Mouse (Mus musculus) gastrocnemius, postnatal 4 days (tissue): Measurements from ENCODE around the gene Ifitm5. TPM values are rescaled to one million over a fixed set of nuclear protein-coding genes. Genes with fewer than 3 reads are reported as not detected.

Source experiments
- DNase-seq, 2 experiments: peaks; one replicate each; pipeline ENCODE4 v3.0.0; 2021 to 2022; ENCODE audit warnings: low spot score in 2 of 2, mixed read lengths in 2 of 2
- total RNA-seq, 2 experiments: library from RNA; stranded (reverse); gene quantifications; 2 replicates each; pipeline ENCODE4 v1.2.3; 2021

Gene Ifitm5
- total RNA-seq, 2 experiments from 2014 or later, result 2.0 to 2.4 TPM

- no peak for DNase-seq
Measured at GRCm38 (mm10) chr7:140942341-140942740, 7.8 kb downstream of the Ifitm5 start.

GRCm38 (mm10) chr7:140941222-140942051 lies 8.7 kb downstream of the Ifitm5 start, which contains the start of gene Pgghg:
Pgghg (plus strand) TSS chr7:140941391.
- DNase-seq, result peak; percentile 80 to 89

GRCm38 (mm10) chr7:140939669-140940171 lies 10.4 kb downstream of the Ifitm5 start:
- DNase-seq, result no peak

DNA sequence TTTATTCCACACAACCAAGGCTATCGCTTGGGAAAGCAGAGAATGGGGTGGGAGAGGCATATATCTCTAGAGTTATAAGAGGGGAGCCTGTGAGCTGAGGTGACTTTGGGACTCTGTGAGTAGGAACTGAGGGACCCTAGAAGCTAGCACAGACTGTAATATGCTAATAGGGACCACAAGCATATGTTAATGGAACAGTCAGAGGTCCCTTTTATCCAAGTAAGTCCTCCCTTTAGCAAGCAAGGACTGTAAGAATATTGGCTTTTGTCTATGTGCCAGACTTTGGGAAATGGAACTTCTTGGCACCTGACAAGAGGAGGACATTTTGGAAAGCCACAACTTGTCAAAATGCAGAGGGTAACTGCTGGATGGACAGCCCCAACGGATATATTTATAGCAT lies 11.2 kb downstream of the Ifitm5 start:
- DNase-seq, result no peak

- DNase-seq, result no peak
Measured at GRCm38 (mm10) chr7:140938436-140938835, 11.7 kb downstream of the Ifitm5 start.

DNA sequence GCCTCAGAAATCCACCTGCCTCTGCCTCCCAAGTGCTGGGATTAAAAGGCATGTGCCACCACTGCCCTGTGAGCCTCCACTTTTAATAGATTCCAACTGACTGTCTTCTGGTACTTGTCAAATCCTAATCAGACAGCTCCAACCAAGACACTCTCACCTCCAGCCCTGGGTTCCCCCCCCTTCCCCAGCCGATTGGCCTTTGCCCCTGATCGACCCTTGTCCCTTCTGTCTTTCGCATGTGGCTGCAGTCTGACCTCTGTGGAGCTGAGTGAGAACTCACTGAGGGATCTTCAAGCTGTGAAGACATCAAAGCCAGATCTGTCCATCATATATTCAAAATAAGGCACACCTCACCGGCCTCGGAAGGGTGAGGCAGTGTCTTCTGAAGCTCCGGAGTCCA lies 22.9 kb downstream of the Ifitm5 start:
- no peak for DNase-seq

DNA sequence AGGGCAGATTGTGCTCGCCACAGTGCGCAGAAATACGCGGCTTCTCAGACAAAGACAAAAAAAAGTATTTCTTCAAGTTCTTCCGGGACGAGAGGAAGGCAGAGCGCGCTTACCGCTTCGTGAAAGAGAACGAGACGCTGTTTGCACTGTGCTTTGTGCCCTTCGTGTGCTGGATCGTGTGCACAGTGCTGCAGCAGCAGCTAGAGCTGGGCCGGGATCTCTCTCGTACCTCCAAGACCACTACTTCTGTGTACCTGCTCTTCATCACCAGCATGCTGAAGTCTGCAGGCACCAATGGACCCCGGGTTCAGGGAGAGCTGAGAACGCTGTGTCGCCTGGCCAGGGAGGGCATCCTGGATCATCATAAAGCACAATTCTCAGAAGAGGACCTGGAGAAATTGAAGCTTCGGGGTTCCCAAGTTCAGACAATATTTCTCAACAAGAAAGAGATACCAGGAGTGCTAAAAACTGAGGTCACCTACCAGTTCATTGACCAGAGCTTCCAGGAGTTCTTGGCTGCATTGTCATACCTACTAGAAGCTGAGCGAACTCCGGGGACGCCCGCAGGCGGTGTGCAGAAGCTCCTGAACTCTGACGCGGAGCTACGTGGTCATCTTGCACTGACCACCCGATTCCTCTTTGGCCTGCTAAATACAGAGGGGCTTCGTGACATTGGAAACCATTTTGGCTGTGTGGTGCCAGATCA lies 26.9 kb downstream of the Ifitm5 start:
- no peak for DNase-seq

GRCm38 (mm10) chr7:140922398-140923069 lies 27.6 kb downstream of the Ifitm5 start:
- DNase-seq, result peak in 1 of 2 experiments; percentile 51

DNA sequence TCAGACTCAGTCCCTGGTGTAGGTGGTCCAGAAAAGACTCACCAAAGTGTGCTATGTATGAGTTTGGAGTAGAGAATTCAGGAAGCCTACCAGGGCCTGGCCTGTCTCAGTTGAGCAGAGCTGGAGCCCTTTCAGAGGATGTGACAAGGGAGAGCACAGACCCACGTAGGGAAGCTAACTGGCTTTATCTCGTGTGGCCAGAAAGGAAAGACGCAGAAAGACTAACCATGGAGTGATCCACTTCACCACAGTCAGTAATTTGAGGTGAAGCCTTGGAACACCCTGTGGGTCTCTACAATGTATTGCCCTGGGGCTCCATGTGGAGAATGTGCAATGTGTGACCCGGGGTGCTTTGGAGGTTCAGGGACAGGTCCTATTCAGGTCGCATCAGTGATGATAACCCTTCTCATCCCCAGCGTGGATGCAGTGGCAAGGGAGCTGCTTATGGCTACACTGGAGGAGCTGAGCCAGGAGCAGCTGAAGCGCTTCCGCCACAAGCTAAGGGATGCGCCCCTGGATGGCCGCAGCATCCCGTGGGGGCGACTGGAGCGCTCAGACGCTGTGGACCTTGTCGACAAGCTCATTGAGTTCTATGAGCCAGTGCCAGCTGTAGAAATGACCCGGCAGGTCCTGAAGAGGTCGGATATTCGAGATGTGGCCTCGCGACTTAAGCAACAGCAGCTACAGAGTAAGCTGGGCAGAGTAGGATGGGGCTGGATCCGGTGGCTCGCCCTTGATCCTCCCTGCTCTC lies 28.7 kb downstream of the Ifitm5 start:
- no peak for DNase-seq

- DNase-seq, result no peak
Measured at GRCm38 (mm10) chr7:140920418-140921029, 29.6 kb downstream of the Ifitm5 start, which contains the start of gene Nlrp6. Nlrp6 (plus strand) TSS chr7:140920902.

GRCm38 (mm10) chr7:140919911-140920310 lies 30.2 kb downstream of the Ifitm5 start:
- no peak for DNase-seq

DNA sequence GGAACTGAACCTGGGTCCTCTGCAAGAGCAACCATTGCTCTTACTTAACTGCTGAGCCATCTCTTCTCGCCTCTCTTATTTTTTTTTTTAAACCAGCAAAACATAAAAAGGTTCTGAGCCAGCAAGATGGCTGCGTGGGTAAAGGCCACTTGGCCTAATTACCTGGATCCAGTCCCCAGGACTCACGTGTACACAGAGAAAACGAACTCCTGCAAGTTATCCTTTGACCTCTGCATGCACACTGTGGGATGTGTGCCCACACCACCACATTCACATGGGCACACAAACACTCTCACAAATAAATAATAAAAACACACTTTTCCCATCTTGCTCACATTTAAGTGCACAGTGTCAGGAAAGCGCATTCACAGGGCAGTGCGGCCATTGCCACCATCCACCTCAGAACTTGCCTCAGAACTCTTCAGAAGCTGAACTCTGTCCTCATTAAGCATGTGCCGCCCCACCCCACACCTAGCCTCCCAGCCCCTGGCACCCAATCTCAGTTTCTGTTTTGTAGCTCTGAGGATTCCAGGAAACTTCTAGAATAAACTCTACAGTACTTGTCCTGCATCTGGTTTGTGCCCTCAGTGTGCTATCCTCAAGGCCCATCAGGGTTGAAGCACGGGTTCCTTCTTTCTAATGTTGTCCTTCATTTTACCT lies 35.9 kb downstream of the Ifitm5 start:
- DNase-seq, result no peak

GRCm38 (mm10) chr7:140912846-140913482 lies 37.1 kb downstream of the Ifitm5 start:
- no peak for DNase-seq

DNA sequence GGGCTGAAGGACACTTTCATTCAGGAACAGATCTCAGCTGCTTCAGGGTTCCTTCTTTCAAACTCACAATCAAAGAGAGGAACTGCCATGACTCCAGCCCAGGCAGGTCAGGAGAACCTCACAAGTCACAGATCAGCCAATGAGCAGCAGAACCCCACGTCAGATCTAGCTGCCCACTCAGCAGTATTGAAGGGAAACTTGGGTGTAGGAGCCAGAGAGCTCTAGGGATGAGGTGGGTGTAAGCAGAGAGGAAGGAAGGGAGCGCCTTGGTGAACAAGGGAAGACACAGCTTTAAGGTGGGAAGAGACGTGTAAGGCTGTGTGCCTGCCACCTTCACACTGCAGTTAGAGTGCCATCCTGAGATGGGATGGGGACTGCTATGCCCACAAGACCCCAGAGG lies 37.8 kb downstream of the Ifitm5 start:
- no peak for DNase-seq

GRCm38 (mm10) chr7:140908634-140909107 lies 41.4 kb downstream of the Ifitm5 start:
- DNase-seq, result peak; percentile 50 to 80

GRCm38 (mm10) chr7:140908181-140908580 lies 41.9 kb downstream of the Ifitm5 start:
- DNase-seq, result no peak

DNA sequence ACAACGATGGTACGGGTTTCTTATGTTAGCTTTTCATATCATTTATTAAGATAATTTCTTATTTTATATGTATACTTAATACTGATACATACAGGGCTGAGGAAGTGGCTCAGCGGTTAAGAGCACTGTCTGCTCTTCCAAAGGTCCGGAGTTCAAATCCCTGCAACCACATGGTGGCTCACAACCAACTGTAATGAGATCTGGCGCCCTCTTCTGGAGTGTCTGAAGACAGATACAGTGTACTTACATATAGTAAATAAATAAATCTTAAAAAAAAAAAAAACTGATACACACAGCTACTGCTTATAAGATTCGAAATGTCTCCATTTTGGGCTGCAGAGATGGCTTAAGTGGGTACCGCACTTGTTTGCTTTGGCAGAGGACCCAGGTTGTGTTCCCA lies 42.4 kb downstream of the Ifitm5 start:
- no peak for DNase-seq

DNA sequence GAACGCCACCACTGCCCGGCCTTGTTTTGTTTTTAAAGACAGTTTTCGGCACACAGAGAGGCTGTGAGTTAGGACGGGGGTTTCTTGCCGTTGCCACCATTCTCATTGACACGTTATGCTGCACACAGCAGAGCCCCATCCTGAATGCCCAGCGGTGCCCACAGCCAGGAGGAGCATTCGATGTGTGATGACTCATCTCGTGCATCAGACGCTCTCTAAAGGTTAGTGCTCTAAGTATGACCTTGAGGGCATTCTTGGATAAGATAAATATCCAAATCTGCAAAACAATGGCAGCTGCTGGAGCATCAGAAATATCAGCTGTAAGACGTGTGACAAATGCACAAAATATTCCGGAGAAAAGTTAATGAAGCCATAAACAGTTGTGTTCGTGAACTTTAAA lies 43.0 kb downstream of the Ifitm5 start:
- no peak for DNase-seq

GRCm38 (mm10) chr7:140905642-140906081 lies 44.4 kb downstream of the Ifitm5 start:
- no peak for DNase-seq
